Mouse (Mus musculus): ENCODE results near the gene Sohlh2.

Gene Sohlh2

GRCm38 (mm10) chr3:55207665-55208064 is 25.8 kb downstream of the Sohlh2 start:
- no peak for DNase-seq (ENCODE audit: low read depth, low spot score)

- DNase-seq (ENCODE audit: low read depth, low spot score): no peak
Observed at GRCm38 (mm10) chr3:55212254-55212653, 30.4 kb downstream of the Sohlh2 start.

GRCm38 (mm10) chr3:55213785-55214184 is 32.0 kb downstream of the Sohlh2 start:
- DNase-seq (ENCODE audit: low read depth, low spot score): no peak

GRCm38 (mm10) chr3:55214413-55214812 is 32.6 kb downstream of the Sohlh2 start:
- DNase-seq (ENCODE audit: low read depth, low spot score): no peak

DNA sequence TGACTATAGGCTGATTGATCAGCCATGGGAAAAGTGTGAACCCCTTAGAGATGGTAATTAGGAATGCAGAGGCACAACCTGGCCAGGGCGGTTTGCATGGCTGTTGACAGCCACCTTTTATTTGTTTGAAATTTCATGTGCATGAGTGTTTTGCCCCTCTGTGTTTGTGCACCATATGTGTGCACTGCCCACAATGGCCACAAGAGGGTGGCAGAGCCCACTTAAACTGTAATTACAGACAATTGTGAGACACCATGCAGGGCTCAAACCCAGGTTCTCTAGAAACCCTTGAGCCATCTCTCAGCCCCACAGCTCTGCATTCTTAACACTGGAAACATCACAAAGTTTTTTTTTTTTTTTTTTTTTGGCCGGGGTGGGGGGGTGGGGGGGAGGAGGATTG is 40.7 kb downstream of the Sohlh2 start:
- no peak for DNase-seq (ENCODE audit: low read depth, low spot score)

- no peak for DNase-seq (ENCODE audit: low read depth, low spot score)
Observed at GRCm38 (mm10) chr3:55223862-55224261, 42.0 kb downstream of the Sohlh2 start.

GRCm38 (mm10) chr3:55226501-55227213 is 44.8 kb downstream of the Sohlh2 start:
- peak; percentile 75 for DNase-seq (ENCODE audit: low read depth, low spot score)

- DNase-seq (ENCODE audit: low read depth, low spot score): no peak
Observed at GRCm38 (mm10) chr3:55227214-55227581, 45.4 kb downstream of the Sohlh2 start.

DNA sequence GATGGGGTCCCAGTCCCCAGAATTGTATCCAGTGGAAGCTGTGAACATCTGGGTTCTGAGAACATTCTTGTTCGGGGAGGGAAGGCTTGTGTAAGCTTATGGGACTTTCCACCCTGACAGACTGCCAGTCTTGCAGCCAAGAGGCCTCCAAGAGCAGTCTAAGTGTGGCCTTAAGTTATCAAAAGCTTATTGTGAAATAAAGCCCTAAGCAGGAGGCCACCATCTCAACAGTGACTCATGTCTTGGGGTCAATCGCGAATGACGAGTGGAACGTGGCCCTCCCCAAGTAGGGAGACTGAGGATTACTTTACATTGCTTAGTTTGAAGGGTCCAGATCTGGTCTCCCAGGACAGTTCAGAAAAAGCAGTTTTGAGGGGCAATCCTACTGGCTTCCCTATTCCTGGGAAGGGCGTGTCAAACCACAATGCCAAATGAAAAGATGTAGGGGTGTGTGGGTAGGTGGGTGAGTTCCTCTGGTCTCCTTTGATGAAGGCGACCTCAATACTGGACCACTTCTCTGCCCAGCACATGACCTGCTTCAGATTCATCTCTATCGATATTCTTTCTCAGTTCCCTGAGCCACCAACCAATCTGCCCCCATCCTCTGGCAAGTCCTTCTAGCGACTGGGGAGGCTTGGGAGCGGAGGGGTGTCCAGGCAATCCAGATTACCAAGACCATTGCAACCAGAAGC is 60.0 kb downstream of the Sohlh2 start, which contains the start of gene Dclk1:
Gene Dclk1 (plus strand): TSS at position 635 of the 692 bp plus-strand sequence.
- no peak for DNase-seq (ENCODE audit: low read depth, low spot score)

DNA sequence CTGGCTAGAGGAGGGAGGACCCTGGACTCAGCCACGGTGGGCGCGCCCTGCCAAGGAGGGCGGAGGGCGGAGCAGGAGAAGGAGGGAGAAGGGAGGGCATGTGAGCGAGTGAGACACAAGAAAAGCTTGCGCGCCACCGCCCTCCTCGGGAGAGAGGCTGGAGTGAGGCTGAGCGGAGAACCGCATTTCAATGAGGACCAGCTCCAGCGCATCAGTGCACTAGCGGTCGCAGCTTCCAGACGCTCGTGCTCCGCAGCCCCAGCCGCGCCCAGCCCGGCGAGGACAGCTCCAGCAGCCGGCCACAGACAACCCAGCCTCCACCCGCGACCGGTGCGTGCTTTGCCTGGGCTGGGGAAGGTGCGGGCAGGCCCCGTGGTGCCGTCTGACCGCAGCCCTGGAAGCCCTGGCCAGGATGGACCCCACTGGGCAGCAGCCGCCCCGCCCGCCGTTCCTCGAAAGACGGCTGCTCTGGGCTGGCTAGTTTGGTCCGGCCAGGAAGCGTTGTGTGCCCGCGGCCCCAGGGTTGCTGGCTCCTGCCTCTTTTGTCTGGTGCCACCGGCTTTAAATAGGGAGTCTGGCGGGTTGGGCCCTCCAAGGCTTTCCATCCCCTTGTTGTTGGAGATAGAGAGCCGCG is 60.7 kb downstream of the Sohlh2 start:
- peak; percentile 49 for DNase-seq (ENCODE audit: low read depth, low spot score)

GRCm38 (mm10) chr3:55243056-55243471 is 61.2 kb downstream of the Sohlh2 start:
- no peak for DNase-seq (ENCODE audit: low read depth, low spot score)

DNA sequence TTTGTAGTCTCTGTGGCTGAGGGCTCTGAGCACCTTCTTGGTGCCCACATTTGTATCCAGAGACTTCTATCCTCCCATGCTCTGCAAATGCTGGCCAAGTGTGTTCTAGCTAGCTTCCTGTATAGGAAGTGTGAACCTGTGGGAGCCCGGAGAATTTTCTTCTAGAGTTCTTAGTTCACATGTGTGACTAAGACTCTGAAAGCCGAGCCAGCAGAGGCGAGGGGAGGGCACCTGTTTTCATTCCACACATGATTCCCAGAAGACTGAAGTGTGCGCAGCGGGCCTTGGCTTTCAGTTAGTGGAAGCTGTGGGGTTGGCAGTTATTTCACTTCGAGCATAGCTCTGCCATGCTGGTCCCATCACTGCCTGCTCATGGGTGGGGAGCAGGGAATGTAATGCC is 62.3 kb downstream of the Sohlh2 start:
- no peak for DNase-seq (ENCODE audit: low read depth, low spot score)

- DNase-seq (ENCODE audit: low read depth, low spot score): no peak
Observed at GRCm38 (mm10) chr3:55246618-55247272, 64.9 kb downstream of the Sohlh2 start.

DNA sequence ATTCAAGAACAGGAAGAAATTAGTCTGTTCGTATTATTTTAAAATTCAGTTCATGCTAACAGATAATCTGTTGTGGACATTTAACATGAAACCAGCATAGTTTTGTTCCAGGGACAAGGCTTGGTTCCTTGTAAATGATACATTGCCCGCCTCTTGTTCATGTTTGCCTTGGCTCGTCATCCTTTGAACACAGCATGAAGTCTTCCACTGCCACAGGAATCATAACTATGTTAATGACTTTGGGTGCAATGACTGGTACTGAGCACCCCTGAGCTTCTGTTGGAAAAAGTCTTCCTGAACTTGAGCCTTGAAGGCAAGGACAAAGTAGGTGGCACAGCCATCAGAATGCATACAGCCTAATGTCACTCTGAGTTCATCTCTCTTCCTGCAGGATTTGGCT is 66.2 kb downstream of the Sohlh2 start:
- DNase-seq (ENCODE audit: low read depth, low spot score): no peak

GRCm38 (mm10) chr3:55248508-55248907 is 66.7 kb downstream of the Sohlh2 start:
- no peak for DNase-seq (ENCODE audit: low read depth, low spot score)

DNA sequence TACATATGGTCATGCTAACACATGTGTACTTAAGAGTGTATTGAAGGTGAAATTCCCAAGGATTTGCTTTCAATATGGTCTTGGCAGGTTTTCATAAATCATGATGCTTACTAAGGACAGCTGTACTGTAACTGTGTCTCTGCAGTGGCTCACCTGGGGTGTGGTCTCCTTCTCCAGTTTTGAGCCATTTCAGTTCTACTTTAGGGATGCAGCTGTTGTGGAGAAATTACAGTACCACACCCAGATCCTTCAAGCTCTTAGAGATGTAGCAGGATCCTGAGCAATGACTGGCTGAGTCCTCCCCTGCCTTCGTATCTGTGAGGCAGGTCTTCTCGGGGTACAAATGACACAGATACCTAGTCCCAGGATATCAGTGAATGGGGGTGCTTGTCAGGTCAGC is 68.8 kb downstream of the Sohlh2 start:
- no peak for DNase-seq (ENCODE audit: low read depth, low spot score)

Data from retina, postnatal 7 days (tissue).